Mouse (Mus musculus): ENCODE measurements around the gene Slc5a4b. TPM values are rescaled to one million over a fixed set of nuclear protein-coding genes. Genes with fewer than 3 reads are reported as not detected.

Gene Slc5a4b
- polyA plus RNA-seq, 1 experiment from 2014 or later: 0.05 TPM

- peaks cover 3% of the 10 kb centered on the region for H3K9me3 ChIP-seq
Measured at GRCm38 (mm10) chr10:76021728-76022127, 89.0 kb downstream of the Slc5a4b start.

GRCm38 (mm10) chr10:76016886-76017285, 93.9 kb downstream of the Slc5a4b start:
- no peak overlapping the region for H3K27ac ChIP-seq
- H3K4me1 ChIP-seq (replicated peaks): no peaks in the 10 kb centered on the region
- no peak for ATAC-seq (ENCODE audit: low FRiP score)
- no peaks in the 10 kb centered on the region for H3K27me3 ChIP-seq
- WGBS: 87% methylated on average over 3 of the region's 3 CpGs
- no peak overlapping the region for H3K9ac ChIP-seq
- no peaks in the 10 kb centered on the region for H3K36me3 ChIP-seq
- H3K9me3 ChIP-seq: no peaks in the 10 kb centered on the region
- H3K4me2 ChIP-seq: no peak overlapping the region
- no peak overlapping the region for H3K4me3 ChIP-seq

More at GRCm38 (mm10) chr10:76021728-76022127, 89.0 kb downstream of the Slc5a4b start:
- Histone ChIP-seq H3K9ac (no peak overlapping the region), H3K4me2 (no peak overlapping the region), H3K27ac (no peak overlapping the region), H3K36me3 (no peaks in the 10 kb centered on the region), H3K4me1 (replicated peaks) (no peaks in the 10 kb centered on the region), H3K27me3 (no peaks in the 10 kb centered on the region), H3K4me3 (no peak overlapping the region)
- no peak for ATAC-seq (ENCODE audit: low FRiP score)
- 86% methylated on average over 3 of the region's 3 CpGs for WGBS

DNA sequence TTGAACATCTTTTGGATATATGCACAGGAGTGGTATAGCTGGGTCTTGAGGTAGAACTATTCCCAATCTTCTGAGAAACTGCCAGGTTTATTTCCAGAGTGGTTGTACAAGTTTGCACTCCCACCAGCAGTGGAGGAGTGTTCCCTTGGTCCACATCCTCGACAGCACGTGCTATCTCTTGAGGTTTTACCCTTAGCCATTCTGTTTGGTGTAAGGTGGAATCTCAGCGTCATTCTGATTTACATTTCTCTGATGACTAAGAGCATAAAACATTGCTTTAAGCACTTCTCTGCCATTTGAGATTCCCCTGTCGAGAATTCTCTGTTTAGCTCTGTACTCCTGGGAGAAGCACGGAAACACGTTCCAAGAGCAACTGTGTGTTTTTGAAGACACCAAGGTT, 97.8 kb downstream of the Slc5a4b start:
- Histone ChIP-seq H3K27me3 (no peaks in the 10 kb centered on the region), H3K9me3 (no peaks in the 10 kb centered on the region), H3K27ac (no peak overlapping the region), H3K4me3 (no peak overlapping the region), H3K4me2 (no peak overlapping the region), H3K4me1 (replicated peaks) (no peaks in the 10 kb centered on the region), H3K9ac (no peak overlapping the region), H3K36me3 (no peaks in the 10 kb centered on the region)
- no peak for ATAC-seq (ENCODE audit: low FRiP score)
- WGBS: 85% methylated on average over 6 of the region's 6 CpGs

GRCm38 (mm10) chr10:76009812-76010211, 100.9 kb downstream of the Slc5a4b start:
- Histone ChIP-seq H3K4me1 (replicated peaks) (no peaks in the 10 kb centered on the region), H3K4me3 (no peak overlapping the region), H3K36me3 (no peaks in the 10 kb centered on the region), H3K9me3 (no peaks in the 10 kb centered on the region), H3K27ac (no peak overlapping the region), H3K27me3 (no peaks in the 10 kb centered on the region), H3K4me2 (no peak overlapping the region), H3K9ac (no peak overlapping the region)
- 80% methylated on average over 3 of the region's 3 CpGs for WGBS
- ATAC-seq (ENCODE audit: low FRiP score): no peak

Small RNA genes lying within 50 kb of the gene (microRNA-seq; reads per million reads assigned to microRNA genes)
- not detected for gene Mir6409

Other genes with a start within 250 kb of the Slc5a4b start
- gene Derl3, start 217.5 kb downstream of the Slc5a4b start, polyA plus RNA-seq (2015; fragmentation: Nextera tagmentation; extraction: Ambion mirVana): 1.7 and 1.8 TPM in 2 replicates
- gene Smarcb1, start 189.3 kb downstream of the Slc5a4b start, polyA plus RNA-seq (2015; fragmentation: Nextera tagmentation; extraction: Ambion mirVana): 302 and 313 TPM in 2 replicates
- 37.0 and 37.8 TPM in 2 replicates for gene Chchd10, start 177.8 kb downstream of the Slc5a4b start, polyA plus RNA-seq (2015; fragmentation: Nextera tagmentation; extraction: Ambion mirVana)
- gene Mmp11, start 174.5 kb downstream of the Slc5a4b start, polyA plus RNA-seq (2015; fragmentation: Nextera tagmentation; extraction: Ambion mirVana): 26.8 and 34.9 TPM in 2 replicates
- 1.7 and 2.3 TPM in 2 replicates for gene Gm867, start 170.3 kb downstream of the Slc5a4b start, polyA plus RNA-seq (2015; fragmentation: Nextera tagmentation; extraction: Ambion mirVana)
- gene Vpreb3, start 167.9 kb downstream of the Slc5a4b start, polyA plus RNA-seq (2015; fragmentation: Nextera tagmentation; extraction: Ambion mirVana): 0.57 and 1.2 TPM in 2 replicates
- not detected in 2 replicates for gene Gm5134, start 156.4 kb downstream of the Slc5a4b start, polyA plus RNA-seq (2015; fragmentation: Nextera tagmentation; extraction: Ambion mirVana)
- 12.0 and 12.5 TPM in 2 replicates for gene Zfp280b, start 78.3 kb downstream of the Slc5a4b start, polyA plus RNA-seq (2015; fragmentation: Nextera tagmentation; extraction: Ambion mirVana)
- 0.09 TPM in 1 of 2 replicates, not detected in the other for gene Slc5a4a, start 36.5 kb upstream of the Slc5a4b start, polyA plus RNA-seq (2015; fragmentation: Nextera tagmentation; extraction: Ambion mirVana)
- gene Prmt2, start 126.9 kb upstream of the Slc5a4b start, polyA plus RNA-seq (2015; fragmentation: Nextera tagmentation; extraction: Ambion mirVana): 246 and 258 TPM in 2 replicates
- gene S100b, start 142.9 kb upstream of the Slc5a4b start, polyA plus RNA-seq (2015; fragmentation: Nextera tagmentation; extraction: Ambion mirVana): 1.6 and 2.0 TPM in 2 replicates
- 14.9 and 16.5 TPM in 2 replicates for gene Dip2a, start 234.3 kb upstream of the Slc5a4b start, polyA plus RNA-seq (2015; fragmentation: Nextera tagmentation; extraction: Ambion mirVana)